Mouse (Mus musculus): Measurements from ENCODE around the gene Pipox. TPM values are rescaled to one million over a fixed set of nuclear protein-coding genes. Genes with fewer than 3 reads are reported as not detected.

Gene Pipox
- polyA plus RNA-seq (2015; fragmentation: Nextera tagmentation; extraction: Ambion mirVana) = 4.1 and 6.1 TPM in 2 replicates

DNA sequence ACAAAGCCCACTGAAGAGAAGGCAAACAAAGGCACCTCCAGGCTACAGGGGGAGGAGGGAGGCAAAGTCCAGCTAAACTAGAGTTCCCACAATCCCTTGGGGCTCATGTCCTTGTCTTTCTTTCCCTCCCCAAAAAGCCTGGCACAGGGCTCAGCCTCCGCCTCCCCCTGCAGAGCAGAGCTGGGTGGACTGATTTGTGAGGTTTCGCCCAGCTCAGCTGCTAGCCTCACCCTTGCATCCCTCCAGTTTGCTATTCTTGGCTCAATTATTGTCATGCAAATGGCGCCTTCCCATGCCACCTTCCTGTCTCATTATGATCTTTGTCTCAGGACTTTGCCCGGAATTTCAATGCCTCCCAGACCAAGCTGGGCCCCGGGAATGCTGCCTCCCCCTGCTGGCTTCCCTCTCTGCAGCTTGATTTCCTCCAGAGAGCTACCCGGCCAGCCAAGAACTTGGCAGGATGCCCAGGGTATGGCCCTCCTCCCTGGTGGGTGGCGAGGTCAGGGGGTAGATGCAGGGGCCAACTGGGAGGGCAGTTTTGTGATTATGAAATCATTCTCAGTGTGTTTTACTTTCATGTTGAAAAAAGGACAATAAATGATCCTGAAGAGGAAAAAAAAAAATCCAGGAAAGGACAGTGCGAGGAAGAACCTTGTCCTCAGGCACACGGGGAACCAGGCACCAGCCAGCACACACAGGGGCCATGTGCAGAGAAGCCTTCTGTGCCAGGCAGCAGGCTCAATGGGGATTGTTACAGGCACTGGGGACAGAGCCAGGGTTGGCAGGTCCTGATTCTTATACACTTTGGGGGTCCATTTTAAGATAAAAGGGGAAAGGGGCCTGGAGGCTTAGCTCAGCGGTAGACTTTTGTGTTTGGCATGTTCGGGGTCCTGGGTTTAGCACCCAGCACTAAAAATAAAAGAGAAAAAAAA, at the start of gene Pipox:
Gene Pipox, minus strand, starts transcription at position 310 of the 932 bp plus-strand sequence.
- H3K27me3 ChIP-seq = peaks cover 54% of the 10 kb centered on the region
- peak within 1 kb of the TSS; percentile 58 for H3K9ac ChIP-seq
- H3K9me3 ChIP-seq = no peaks in the 10 kb centered on the region
- H3K4me3 ChIP-seq = no peak within 1 kb of the TSS
- WGBS = 4% methylated on average over 11 of the region's 11 CpGs
- H3K4me2 ChIP-seq = peak within 1 kb of the TSS; percentile 31
- peak; percentile 82 for ATAC-seq (ENCODE audit: low read depth)
- no peaks in the 10 kb centered on the region for H3K36me3 ChIP-seq
- peak within 1 kb of the TSS; percentile 92 for H3K27ac ChIP-seq (replicated peaks)
- H3K4me1 ChIP-seq (replicated peaks) = peaks cover 83% of the 10 kb centered on the region

GRCm38 (mm10) chr11:77942230-77942629, 48.3 kb upstream of the Pipox start:
- Histone ChIP-seq H3K27me3 (peaks cover 89% of the 10 kb centered on the region), H3K36me3 (0 out of 2 replicates have a peak, but pooled peaks cover 2% of the 10 kb centered on the region), H3K27ac (replicated peaks) (peak overlapping the region; percentile 80), H3K4me3 (no peak overlapping the region), H3K4me2 (no peak overlapping the region), H3K4me1 (replicated peaks) (peaks cover 46% of the 10 kb centered on the region), H3K9me3 (no peaks in the 10 kb centered on the region), H3K9ac (peak overlapping the region; percentile 47)
- ATAC-seq (ENCODE audit: low read depth) = peak; percentile 34; the same call in 1 of the 2 replicates
- 4% methylated on average over 5 of the region's 5 CpGs for WGBS

GRCm38 (mm10) chr11:77937649-77938410, 43.9 kb upstream of the Pipox start:
- peaks cover 79% of the 10 kb centered on the region for H3K4me1 ChIP-seq (replicated peaks)
- ATAC-seq (ENCODE audit: low read depth) = no peak
- no peak overlapping the region for H3K27ac ChIP-seq (replicated peaks)
- no peaks in the 10 kb centered on the region for H3K36me3 ChIP-seq
- WGBS = 8% methylated on average over 4 of the region's 4 CpGs
- no peak overlapping the region for H3K9ac ChIP-seq
- H3K4me2 ChIP-seq = no peak overlapping the region
- no peak overlapping the region for H3K4me3 ChIP-seq
- no peaks in the 10 kb centered on the region for H3K9me3 ChIP-seq
- H3K27me3 ChIP-seq = peaks cover 93% of the 10 kb centered on the region

GRCm38 (mm10) chr11:77936846-77937245, 43.0 kb upstream of the Pipox start:
- H3K36me3 ChIP-seq = no peaks in the 10 kb centered on the region
- WGBS = 2% methylated on average over 8 of the region's 8 CpGs
- peak overlapping the region; percentile 79; the same call in 1 of the 2 replicates for H3K4me3 ChIP-seq
- ATAC-seq (ENCODE audit: low read depth) = no peak
- peak overlapping the region; percentile 92 for H3K4me2 ChIP-seq
- H3K9me3 ChIP-seq = no peaks in the 10 kb centered on the region
- H3K4me1 ChIP-seq (replicated peaks) = peaks cover 79% of the 10 kb centered on the region
- peak overlapping the region; percentile 49 for H3K27ac ChIP-seq (replicated peaks)
- peak overlapping the region; percentile 60 for H3K9ac ChIP-seq
- H3K27me3 ChIP-seq = peaks cover 97% of the 10 kb centered on the region

DNA sequence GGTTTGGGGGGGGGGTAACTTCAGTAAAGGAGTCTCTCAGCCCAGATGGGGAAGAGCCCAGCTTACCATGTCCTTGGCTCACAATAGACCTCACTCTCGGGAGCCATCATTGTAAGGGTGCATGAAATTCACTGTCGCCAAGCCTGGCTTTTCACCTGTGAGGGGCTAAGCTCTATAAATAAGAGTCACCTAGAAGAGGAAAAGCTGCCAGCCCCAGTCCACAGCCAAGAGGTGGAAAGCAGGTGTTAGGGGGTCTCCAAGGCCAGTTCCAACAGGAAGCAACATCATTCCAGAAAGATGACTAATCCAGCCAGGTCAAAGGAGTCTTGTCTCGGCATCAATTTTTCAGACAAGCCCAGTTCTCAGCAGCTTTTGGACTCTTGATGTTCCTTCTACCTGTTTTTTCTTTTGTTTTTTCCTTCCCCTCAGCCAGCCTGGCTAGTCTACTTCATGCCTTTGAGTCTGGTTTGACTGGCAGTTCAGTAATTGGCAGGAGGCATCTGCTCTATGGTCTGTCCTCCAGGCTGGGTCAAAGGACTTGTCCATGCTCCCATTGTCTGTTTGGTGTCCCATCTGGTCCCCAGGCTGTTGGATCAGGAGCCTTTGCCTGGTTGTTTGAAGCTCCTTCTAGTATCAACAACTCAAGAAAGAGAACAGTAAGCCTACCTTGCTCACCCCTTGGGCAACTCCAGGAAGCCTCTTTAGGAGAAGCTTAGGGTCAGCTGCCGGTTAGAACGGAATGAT, 40.8 kb upstream of the Pipox start:
- 51% methylated on average over 5 of the region's 5 CpGs for WGBS
- H3K9me3 ChIP-seq = no peaks in the 10 kb centered on the region
- no peak for ATAC-seq (ENCODE audit: low read depth)
- peak overlapping the region; percentile 95 for H3K9ac ChIP-seq
- H3K27me3 ChIP-seq = peaks cover 89% of the 10 kb centered on the region
- no peaks in the 10 kb centered on the region for H3K36me3 ChIP-seq
- H3K27ac ChIP-seq (replicated peaks) = peak overlapping the region; percentile 98
- peak overlapping the region; percentile 92 for H3K4me2 ChIP-seq
- H3K4me1 ChIP-seq (replicated peaks) = peaks cover 85% of the 10 kb centered on the region
- peak overlapping the region; percentile 79 for H3K4me3 ChIP-seq

- WGBS = 2% methylated on average over 4 of the region's 4 CpGs
- ATAC-seq (ENCODE audit: low read depth) = no peak
Measured at GRCm38 (mm10) chr11:77934111-77934521, 40.2 kb upstream of the Pipox start.

DNA sequence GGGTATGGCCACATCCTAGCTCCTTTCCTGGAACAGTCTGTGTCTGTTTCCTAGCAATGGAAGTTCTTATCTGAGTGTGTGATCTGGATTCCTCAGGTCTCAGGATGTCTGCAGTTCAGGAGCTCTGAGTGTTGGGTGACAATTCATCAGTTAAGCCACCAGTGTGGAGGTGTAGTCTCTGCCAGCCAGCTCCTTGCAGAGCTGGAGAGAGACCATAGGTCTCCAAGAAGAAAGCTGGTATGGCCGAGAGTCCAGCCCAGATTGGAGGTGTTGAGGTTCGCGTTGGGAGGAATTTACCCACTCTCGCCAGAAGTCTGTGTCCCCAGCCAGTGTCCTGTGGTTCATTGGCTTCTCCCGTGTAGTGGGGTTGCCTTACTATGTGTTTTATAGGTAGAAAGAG, 38.7 kb upstream of the Pipox start:
- Histone ChIP-seq H3K4me1 (replicated peaks) (peaks cover 90% of the 10 kb centered on the region), H3K27me3 (peaks cover 89% of the 10 kb centered on the region), H3K4me3 (peak overlapping the region; percentile 79), H3K9me3 (no peaks in the 10 kb centered on the region), H3K27ac (replicated peaks) (peak overlapping the region; percentile 98), H3K9ac (peak overlapping the region; percentile 95), H3K36me3 (no peaks in the 10 kb centered on the region), H3K4me2 (peak overlapping the region; percentile 92)
- WGBS = 47% methylated on average over 5 of the region's 5 CpGs
- ATAC-seq (ENCODE audit: low read depth) = no peak

More at GRCm38 (mm10) chr11:77934111-77934521, 40.2 kb upstream of the Pipox start:
- peak overlapping the region; percentile 79 for H3K4me3 ChIP-seq
- H3K36me3 ChIP-seq = no peaks in the 10 kb centered on the region
- peak overlapping the region; percentile 98 for H3K27ac ChIP-seq (replicated peaks)
- no peaks in the 10 kb centered on the region for H3K9me3 ChIP-seq
- H3K27me3 ChIP-seq = peaks cover 89% of the 10 kb centered on the region
- peaks cover 91% of the 10 kb centered on the region for H3K4me1 ChIP-seq (replicated peaks)
- H3K4me2 ChIP-seq = peak overlapping the region; percentile 92
- H3K9ac ChIP-seq = peak overlapping the region; percentile 95

GRCm38 (mm10) chr11:77931541-77932433, 37.9 kb upstream of the Pipox start:
- no peaks in the 10 kb centered on the region for H3K9me3 ChIP-seq
- H3K4me1 ChIP-seq (replicated peaks) = peaks cover 87% of the 10 kb centered on the region
- peak overlapping the region; percentile 95 for H3K9ac ChIP-seq
- H3K4me3 ChIP-seq = peak overlapping the region; percentile 79
- 2% methylated on average over 41 of the region's 41 CpGs for WGBS
- H3K27ac ChIP-seq (replicated peaks) = peak overlapping the region; percentile 98
- peaks cover 87% of the 10 kb centered on the region for H3K27me3 ChIP-seq
- no peak for ATAC-seq (ENCODE audit: low read depth)
- peak overlapping the region; percentile 92 for H3K4me2 ChIP-seq
- no peaks in the 10 kb centered on the region for H3K36me3 ChIP-seq

DNA sequence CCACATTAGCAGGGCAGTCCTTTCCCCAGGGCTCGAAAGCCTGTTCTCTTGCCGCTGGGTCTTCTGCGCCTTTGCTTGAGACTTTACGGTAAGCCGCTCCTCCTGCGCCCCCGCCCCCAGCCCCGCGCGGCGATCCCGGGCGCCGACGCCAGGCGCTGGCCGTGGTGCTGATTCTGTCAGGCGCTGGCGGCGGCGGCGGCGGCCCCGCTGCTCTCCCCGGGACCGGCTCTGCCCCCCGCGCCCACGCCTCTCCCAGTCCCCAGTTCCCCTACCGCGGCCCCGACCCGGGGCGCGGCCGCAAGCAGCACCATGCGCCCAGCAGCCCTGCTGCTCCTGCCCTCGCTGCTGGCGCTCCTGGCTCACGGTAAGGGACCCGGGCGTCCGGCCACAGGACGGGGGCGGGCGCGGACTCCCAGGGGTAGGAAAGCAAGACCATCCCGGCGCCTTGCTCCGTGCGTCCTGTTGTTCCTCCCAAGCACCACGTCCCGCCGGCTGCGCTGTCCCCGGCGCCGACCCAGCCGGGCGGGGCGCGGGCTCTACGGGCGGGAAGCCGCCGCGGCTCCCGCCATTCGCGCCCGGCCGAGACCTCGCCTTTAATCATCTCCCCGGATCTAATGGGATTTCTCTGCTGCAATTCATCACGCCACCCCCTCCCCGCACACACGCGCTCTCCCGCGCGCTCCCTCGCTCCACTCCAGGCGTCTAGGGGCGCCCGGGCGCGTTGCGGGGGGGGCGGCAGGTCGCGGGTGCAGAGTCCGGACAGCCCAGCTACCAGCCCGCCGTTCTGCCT, 37.0 kb upstream of the Pipox start, which contains the start of gene Sez6:
Gene Sez6, plus strand, starts transcription at position 50 of the 790 bp plus-strand sequence.
- Histone ChIP-seq H3K27me3 (peaks cover 82% of the 10 kb centered on the region), H3K9ac (peak within 1 kb of the TSS; percentile 95), H3K9me3 (no peaks in the 10 kb centered on the region), H3K4me2 (peak within 1 kb of the TSS; percentile 92), H3K36me3 (no peaks in the 10 kb centered on the region), H3K4me3 (peak within 1 kb of the TSS; percentile 79), H3K4me1 (replicated peaks) (peaks cover 87% of the 10 kb centered on the region), H3K27ac (replicated peaks) (peak within 1 kb of the TSS; percentile 98)
- under 1% methylated on average over 92 of the region's 94 CpGs for WGBS
- ATAC-seq (ENCODE audit: low read depth) = peak; percentile 72

GRCm38 (mm10) chr11:77927837-77928236, 33.9 kb upstream of the Pipox start:
- H3K4me3 ChIP-seq = no peak overlapping the region
- H3K9ac ChIP-seq = no peak overlapping the region
- WGBS = 73% methylated on average over 5 of the region's 5 CpGs
- H3K36me3 ChIP-seq = no peaks in the 10 kb centered on the region
- H3K27me3 ChIP-seq = peaks cover 63% of the 10 kb centered on the region
- no peaks in the 10 kb centered on the region for H3K9me3 ChIP-seq
- no peak for ATAC-seq (ENCODE audit: low read depth)
- H3K4me1 ChIP-seq (replicated peaks) = peaks cover 75% of the 10 kb centered on the region
- H3K4me2 ChIP-seq = no peak overlapping the region
- no peak overlapping the region for H3K27ac ChIP-seq (replicated peaks)
